Mouse (Mus musculus) lung, postnatal 14 days (tissue): Measurements from ENCODE around the gene Spaca1.
"Not testable (repeated sequence)": the region's sequence is repeated elsewhere in the genome, so short reads cannot be mapped to it uniquely, and the experiment has no call there.

Experiments
- DNase-seq: peaks from one replicate; pipeline ENCODE4 v3.0.0; 2021

Spaca1 gene

DNA sequence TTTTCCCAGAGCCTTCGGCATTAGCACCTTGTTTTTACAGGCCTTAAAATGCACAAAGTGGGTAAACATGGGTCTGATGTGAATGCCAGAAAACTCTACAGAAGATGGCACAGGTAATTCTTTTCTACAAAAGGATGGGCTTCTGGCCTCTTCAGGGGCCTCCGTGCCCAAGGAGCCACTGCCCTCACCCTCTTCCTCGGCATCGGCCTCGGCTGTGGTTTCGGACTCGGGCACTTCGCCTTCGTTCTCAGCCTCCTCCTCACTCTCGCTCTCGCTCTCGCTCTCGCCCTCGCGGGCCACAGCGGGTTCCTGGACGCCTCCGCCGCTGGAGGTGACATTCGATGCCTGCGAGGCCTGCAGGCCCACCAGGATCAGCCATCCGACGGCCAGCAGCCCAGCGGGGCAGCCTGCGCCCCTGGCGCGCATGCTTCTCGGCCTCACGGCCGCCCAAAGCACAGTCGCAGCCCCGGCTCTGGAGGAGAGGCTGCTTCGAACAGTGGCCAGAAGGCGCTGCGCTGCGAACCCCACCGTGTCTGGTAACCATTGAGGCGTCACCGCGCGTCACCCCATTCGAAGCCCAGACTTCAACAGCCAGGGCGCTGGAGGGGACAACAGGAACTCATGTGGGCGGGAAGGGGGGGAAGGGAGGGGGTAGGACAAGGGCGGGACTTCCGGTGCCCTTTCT is at the start of gene Spaca1:
Gene Spaca1 (minus strand): TSS at position 621 of the 685 bp plus-strand sequence.
- no peak for DNase-seq

DNA sequence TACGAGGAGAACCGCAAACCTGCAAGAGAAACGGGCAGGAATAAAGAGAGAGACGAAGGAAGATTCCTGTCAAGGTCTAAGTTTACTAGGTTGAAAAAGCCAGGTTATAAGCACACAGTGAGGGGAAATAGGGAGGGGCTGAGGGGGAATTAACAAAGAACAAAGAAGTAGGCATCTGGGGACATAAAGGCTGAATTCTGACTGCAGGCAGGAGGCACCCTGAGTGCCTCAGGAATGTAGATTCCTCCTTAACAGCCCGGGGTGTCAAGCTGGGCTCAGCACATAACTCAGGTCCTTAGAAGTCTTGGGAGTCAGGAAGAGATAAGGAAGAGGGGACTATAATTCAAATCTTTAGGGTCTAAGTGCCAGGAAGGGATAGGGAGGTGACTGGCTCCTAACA is 37.3 kb upstream of the Spaca1 start:
- DNase-seq, result not testable (repeated sequence)

DNA sequence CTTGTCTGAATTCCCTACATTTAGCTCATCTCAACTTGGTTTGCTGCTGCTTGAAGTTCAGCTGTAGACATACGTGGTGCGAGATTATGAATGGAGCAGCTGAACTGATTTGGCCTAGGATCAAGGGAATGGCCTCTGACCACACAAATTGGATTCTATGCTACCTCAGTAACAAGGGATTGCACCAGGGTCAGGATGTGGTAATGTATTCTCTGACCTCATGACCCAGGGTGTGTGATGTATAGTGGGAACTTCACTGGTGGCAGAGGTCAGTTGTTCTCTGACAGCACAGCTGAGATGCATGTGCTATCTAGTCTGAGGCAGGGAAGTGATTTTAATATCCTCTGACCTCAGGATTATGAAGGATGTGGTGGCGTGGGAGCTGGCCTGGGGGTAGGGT is 31.1 kb upstream of the Spaca1 start:
- DNase-seq, result no peak

DNA sequence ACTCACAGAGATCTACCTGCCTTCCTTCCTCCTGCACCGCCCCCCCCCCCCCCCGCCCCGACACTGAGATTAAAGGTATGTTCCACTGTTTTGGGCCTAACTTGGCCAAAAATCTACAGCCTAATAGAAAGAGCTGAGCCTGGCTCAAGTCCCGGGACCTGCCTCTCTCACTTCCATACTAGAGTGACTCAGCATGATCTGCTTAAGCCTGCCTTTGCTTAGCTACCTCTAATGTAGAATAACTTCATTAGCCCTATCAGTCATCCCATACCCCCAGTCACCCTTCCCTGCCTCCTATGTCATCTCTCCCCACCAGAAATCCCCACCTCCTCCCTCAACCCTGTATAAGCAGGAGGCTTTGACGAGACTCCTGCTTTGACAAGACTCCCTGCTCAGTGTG is 19.0 kb upstream of the Spaca1 start:
- DNase-seq, result no peak

DNA sequence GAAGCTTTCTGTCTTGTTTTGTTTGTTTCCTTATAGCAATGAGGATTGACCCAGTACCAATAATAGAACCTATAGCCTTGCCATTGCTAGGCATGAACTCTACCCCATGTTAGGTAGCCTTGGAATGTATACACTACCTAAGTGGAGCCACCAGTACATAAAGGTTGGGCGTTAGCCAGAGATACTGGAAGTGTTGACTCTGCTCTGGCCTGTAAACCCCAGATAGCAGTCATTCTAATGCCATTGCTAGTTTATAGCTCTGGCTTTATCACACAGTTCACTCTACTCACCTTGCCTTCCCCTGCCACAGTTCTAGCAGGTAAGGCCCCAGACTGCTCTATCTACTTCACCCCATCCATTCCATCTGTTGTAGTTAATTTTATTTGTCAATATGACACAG is 8.3 kb upstream of the Spaca1 start:
- DNase-seq, result no peak

DNA sequence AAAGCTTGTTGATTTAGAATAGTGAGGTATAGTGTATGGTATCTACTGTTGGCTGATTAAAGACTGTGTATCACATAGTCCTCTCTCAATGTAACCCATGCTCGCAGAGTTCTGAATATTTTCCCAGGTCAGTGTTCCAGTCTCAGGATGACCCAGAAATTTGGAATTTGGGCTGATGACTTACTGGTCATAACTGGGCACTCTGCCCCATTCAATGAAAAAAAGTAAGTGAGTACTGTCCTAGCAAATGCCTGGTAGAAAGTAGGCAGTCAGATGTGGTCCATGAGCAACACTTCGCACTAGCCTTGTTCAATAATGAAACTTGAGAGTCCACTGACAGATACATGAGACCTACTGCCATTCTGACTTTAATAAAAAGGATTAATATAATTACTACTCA is 23.2 kb downstream of the Spaca1 start:
- no peak for DNase-seq

DNA sequence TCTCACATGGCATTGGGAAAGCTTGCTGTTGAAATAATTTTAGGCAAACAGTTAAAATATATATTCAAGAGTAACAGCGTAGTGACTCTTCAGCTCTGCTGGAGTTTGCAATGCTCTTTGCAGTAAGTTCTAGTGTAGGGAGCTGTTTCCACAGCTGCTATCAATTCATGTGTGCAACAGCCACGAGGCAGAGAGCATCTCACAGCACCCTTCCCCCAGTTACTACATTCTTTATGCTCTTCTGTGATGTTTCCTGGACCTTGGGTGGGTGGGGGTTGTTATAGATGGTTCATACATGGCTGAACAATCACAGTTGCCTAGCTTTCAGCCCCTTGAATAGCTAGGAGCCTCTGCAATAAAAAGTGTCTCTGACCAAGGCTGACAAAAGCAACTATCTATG is 28.5 kb downstream of the Spaca1 start:
- DNase-seq, result no peak

DNA sequence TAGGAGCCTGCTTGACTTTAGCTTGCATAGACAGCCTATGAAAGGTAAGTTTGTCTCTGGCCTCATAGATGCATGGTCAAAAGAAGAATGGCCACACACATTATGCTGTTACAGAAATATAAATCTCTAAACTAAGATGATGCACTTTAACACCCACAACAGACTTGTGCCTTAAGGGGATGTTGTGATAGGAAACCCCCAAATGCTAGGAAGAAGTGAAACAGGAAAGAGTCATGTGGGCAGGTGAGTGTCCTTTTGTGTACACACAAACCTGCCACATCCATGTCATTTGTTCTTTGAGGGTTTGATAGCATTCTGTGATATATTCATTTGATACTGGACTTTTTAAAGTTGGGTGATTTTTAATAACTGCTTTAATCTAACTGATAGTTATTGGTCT is 53.6 kb downstream of the Spaca1 start:
- DNase-seq, result no peak

DNA sequence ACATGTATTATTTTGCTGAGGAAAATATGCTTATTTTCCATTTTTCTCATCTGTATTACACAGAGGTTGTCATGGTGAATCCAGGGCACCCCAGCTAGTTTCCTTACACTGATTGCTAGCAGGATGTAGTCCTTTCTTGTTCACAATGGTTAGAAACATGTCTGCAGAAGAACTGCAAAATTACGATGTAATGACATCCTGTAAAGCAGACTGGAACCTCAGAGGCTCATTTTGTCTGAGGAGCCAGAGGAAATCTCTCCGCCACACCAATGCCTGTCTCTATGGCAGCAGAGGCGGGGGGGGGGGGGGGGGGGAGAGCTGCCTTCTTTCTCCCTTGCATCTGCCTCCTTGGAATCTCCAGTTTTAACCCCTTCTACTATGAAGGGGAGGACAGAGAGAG is 57.3 kb downstream of the Spaca1 start:
- no peak for DNase-seq

DNA sequence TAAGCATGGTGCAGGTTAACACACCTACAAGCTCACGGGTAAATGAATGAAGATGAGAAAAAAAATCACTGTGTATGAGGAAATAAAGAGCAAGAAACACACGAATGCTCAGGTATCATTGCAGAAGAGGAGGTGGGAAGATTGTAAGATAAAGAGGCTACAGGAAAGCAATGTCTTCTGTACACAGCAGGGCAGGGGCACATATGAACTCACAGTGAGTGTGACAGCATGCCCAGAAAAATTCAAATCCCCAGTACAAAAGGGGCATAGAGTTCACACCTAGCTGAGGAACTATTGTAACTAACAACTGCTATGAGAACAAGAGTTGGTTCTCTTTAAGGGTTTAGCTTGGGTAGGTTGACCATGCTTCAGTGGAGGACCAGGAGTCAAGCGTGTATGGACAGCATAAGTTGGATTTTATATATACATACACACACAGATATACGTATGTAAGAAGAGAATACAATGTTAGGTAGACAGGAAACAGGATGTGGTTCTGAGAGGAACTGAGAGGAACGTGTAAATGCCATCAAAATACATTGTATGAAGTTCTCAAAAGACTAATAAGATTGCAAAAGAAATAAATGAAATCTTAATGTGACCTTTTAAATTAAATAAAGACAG is 61.4 kb downstream of the Spaca1 start:
- no peak for DNase-seq
